Mouse (Mus musculus) embryonic facial prominence, embryonic 14.5 days (tissue): ENCODE measurements at regions not wholly inside any gene's neighbourhood (a gene's known extent, or its start where the extent isn't known, plus 50 kb on each side); places are given as distances from the start of the nearest gene placed in this dataset.

Source experiments
- ATAC-seq: fragments of 200-750 bp; cut with Nextera tagmentation; 2 replicates; pipeline ENCODE4 v1.8.0; 2017; ENCODE audit warnings: low read depth, moderate number of reproducible peaks, moderate TSS enrichment
- DNase-seq: peaks from one replicate; pipeline ENCODE4 v3.0.0-alpha.2; 2015; ENCODE audit warnings: low spot score
- H3K27ac ChIP-seq: fragments of 300-500 bp; sonication (generic); replicated peaks from 2 replicates; pipeline ENCODE4 v1.5.1; 2014; ENCODE audit warnings: low read depth, mild to moderate bottlenecking, low read length, moderate library complexity
- H3K27me3 ChIP-seq: fragments of 300-500 bp; sonication (generic); replicated peaks from 2 replicates; pipeline ENCODE4 v1.6.1; 2014; ENCODE audit warnings: low read length; ENCODE audit not compliant: control insufficient read depth, insufficient read depth
- H3K36me3 ChIP-seq: fragments of 300-500 bp; sonication (generic); 2 replicates; pipeline ENCODE4 v1.6.1; 2014; ENCODE audit warnings: low read length, mixed read lengths; ENCODE audit not compliant: control insufficient read depth, insufficient read depth
- H3K4me1 ChIP-seq: fragments of 300-500 bp; sonication (generic); 2 replicates; pipeline ENCODE4 v1.6.1; 2014; ENCODE audit warnings: antibody characterized with exemption, low read length; ENCODE audit not compliant: control insufficient read depth, insufficient read depth
- H3K4me2 ChIP-seq: fragments of 300-500 bp; sonication (generic); 2 replicates; pipeline ENCODE4 v1.6.1; 2014; ENCODE audit warnings: low read depth, mild to moderate bottlenecking, low read length, moderate library complexity, mixed read lengths
- H3K4me3 ChIP-seq: fragments of 300-500 bp; sonication (generic); 2 replicates; pipeline ENCODE4 v1.5.1; 2014; ENCODE audit warnings: low read depth, mild to moderate bottlenecking, low read length
- H3K9ac ChIP-seq: fragments of 300-500 bp; sonication (generic); 2 replicates; pipeline ENCODE4 v1.6.1; 2014; ENCODE audit warnings: low read depth, mild to moderate bottlenecking, low read length, moderate library complexity, mixed read lengths
- H3K9me3 ChIP-seq: fragments of 300-500 bp; sonication (generic); 2 replicates; pipeline ENCODE4 v1.6.1; 2016; ENCODE audit warnings: low read length; ENCODE audit not compliant: control insufficient read depth
- WGBS: fragments of 180-500 bp; shearing (Covaris S2); extraction: QIAGEN DNeasy Blood & Tissue Kit; methylation state at CpG from one replicate; pipeline ENCODE4 v1.1.7; 2014; 5-methylcytosine and 5-hydroxymethylcytosine counted together

DNA sequence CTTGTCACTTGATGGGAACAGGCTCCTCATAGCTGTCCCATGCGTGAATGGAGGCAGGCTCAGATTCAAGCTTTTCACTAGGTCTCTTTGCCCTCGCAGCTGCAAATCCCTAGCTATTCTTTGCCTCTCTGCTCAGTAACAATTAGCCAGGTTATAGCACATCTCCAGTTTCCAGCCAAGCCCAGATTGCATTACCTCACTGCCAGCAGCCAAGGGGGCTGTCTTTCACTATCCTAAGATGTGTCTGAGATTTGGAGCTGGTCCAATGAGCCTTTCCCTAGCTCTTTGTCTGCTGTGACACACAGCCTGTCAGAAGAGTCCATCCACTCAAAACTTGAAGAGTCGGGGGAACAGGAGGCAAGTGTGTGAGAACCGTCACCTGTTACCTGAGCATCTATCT is 62.0 kb upstream of the Itga6 start:
- WGBS: 69% methylated on average over 4 of the region's 4 CpGs
- H3K9ac ChIP-seq: no peak overlapping the region
- ATAC-seq (peak; percentile 92), DNase-seq (peak; percentile 86)
- no peak overlapping the region for H3K4me3 ChIP-seq
- H3K4me2 ChIP-seq: no peak overlapping the region
- no peak overlapping the region for H3K27ac ChIP-seq
- H3K27me3 ChIP-seq: no peaks in the 10 kb centered on the region
- H3K36me3 ChIP-seq: no peaks in the 10 kb centered on the region
- no peaks in the 10 kb centered on the region for H3K4me1 ChIP-seq
- H3K9me3 ChIP-seq: peaks cover 4% of the 10 kb centered on the region; the same call in 1 of the 2 replicates

DNA sequence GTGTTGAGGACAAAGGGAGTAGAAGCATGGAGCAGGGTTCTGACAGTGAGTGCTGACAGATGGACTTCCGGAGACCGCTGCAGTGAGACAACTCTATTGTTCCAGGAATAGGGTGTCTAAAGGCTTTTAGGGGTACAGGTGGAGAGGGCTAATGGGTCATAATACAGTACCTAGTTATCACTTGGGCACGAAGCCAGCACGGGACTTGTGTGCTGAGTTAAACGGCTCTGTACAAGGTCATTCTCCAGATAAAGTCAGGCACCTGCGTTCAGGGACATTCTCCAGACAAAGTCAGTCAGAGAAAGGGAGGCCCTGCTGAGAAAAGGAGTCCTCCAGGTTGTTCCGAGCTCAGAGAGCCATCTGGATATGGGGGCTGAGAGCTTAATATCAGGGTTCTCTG is 60.2 kb upstream of the Itga6 start:
- no peak overlapping the region for H3K27ac ChIP-seq
- no peak for ATAC-seq
- no peak overlapping the region for H3K4me2 ChIP-seq
- H3K4me3 ChIP-seq: no peak overlapping the region
- no peaks in the 10 kb centered on the region for H3K27me3 ChIP-seq
- peaks cover 3% of the 10 kb centered on the region; the same call in 1 of the 2 replicates for H3K9me3 ChIP-seq
- 81% methylated on average over 7 of the region's 7 CpGs for WGBS
- no peak for DNase-seq
- H3K36me3 ChIP-seq: no peaks in the 10 kb centered on the region
- no peak overlapping the region for H3K9ac ChIP-seq
- H3K4me1 ChIP-seq: peaks cover 8% of the 10 kb centered on the region; the same call in 1 of the 2 replicates

DNA sequence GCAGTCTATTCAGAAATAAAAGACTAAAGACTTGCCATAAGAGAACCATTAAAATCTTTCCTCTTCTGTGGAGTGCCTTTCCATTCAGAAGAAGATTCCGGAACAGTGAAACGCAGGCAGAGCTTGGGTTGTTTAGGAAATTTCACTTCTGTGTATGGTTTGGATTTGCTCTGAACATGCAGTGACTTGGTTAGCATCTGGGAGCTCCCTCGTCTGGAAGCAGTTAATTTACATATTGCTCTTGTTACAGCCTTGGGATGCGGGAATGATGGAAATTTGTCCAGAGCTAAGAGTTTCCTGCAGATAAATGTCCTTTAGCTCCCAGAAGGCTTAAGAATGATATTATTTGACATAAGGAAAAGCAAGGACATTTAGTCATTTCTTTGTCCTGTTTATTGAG is 56.4 kb upstream of the Itga6 start:
- H3K36me3 ChIP-seq: no peaks in the 10 kb centered on the region
- no peaks in the 10 kb centered on the region for H3K27me3 ChIP-seq
- WGBS: 38% methylated on average over 4 of the region's 4 CpGs
- peak overlapping the region; percentile 33 for H3K27ac ChIP-seq
- H3K9ac ChIP-seq: no peak overlapping the region
- H3K4me2 ChIP-seq: no peak overlapping the region
- ATAC-seq (no peak), DNase-seq (peak; percentile 83)
- H3K4me1 ChIP-seq: peaks cover 18% of the 10 kb centered on the region
- H3K4me3 ChIP-seq: no peak overlapping the region
- no peaks in the 10 kb centered on the region for H3K9me3 ChIP-seq

- 57% methylated on average over 26 of the region's 27 CpGs for WGBS
- peak; percentile 45; the same call in 1 of the 2 replicates for ATAC-seq
Measured at GRCm38 (mm10) chr2:71690277-71691161, 54.9 kb upstream of the Itga6 start.

GRCm38 (mm10) chr2:71694758-71695310 is 50.6 kb upstream of the Itga6 start:
- Histone ChIP-seq H3K36me3 (no peaks in the 10 kb centered on the region), H3K9ac (no peak overlapping the region), H3K4me2 (no peak overlapping the region), H3K4me3 (no peak overlapping the region), H3K27ac (no peak overlapping the region; the same call in 1 of the 2 replicates), H3K9me3 (no peaks in the 10 kb centered on the region), H3K27me3 (no peaks in the 10 kb centered on the region), H3K4me1 (peaks cover 21% of the 10 kb centered on the region)
- ATAC-seq (0 out of 2 replicates have a peak, but pooled peaks have one; percentile 28), DNase-seq (peak; percentile 36)
- WGBS: 48% methylated on average over 6 of the region's 6 CpGs

More at GRCm38 (mm10) chr2:71690277-71691161, 54.9 kb upstream of the Itga6 start:
- H3K4me3 ChIP-seq: no peak overlapping the region
- no peaks in the 10 kb centered on the region for H3K27me3 ChIP-seq
- DNase-seq: peak; percentile 66
- H3K36me3 ChIP-seq: no peaks in the 10 kb centered on the region
- H3K4me1 ChIP-seq: peaks cover 18% of the 10 kb centered on the region
- H3K9ac ChIP-seq: 0 out of 2 replicates have a peak overlapping the region, but pooled peaks have one; percentile 22
- H3K27ac ChIP-seq: no peak overlapping the region; the same call in 1 of the 2 replicates
- no peak overlapping the region for H3K4me2 ChIP-seq
- no peaks in the 10 kb centered on the region for H3K9me3 ChIP-seq
